Mouse (Mus musculus) T-helper 1 cell (primary cell): ENCODE data around the gene 4933424G06Rik.

Experiments
- in situ Hi-C: fragments of 300-600 bp; cut with MboI, MseI; formaldehyde crosslinking; loops from one replicate; pipeline ENCODE4 v1.15.1; 2025; ENCODE audit warnings: high pct_unique_total_duplicates

4933424G06Rik gene

DNA sequence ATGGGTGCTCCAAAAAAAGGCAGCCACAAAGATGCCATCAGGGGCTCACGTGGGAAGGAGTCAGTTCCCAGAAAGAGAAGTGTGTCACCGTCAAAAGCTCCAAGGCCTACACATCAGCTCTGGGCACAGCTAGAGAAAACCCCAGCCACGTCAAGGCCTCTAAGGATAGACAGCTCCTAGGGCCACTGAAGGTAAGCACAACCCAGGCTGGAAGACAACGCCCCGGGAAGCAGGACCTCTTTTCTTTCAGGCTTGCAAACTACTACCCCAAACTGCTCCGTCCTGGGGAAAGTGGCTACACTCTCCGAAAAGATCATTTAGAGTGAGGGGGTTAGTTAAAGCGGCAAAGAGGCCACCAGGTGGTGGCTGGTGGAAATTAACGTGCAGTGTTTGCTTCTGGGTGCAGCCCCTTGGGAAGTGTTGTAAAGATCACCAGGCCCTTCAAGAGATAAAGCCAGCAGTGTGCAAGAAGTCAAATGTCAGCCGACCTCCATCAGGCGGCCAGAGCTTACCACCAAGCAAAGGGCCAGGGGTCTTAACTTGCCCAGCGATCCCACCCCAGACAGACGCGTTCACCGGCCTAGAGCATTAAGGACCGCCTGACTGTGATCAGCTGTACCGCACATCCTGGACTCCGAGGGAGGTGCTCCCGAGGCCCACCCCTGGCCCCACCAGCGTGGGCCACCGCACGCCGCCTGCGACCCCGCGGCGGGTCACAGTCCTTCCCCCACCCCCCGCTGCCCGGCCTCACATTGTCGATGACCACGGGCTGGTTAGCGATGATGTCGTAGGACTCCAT, 695 bp upstream of the 4933424G06Rik start:
- in situ Hi-C loops, result no loop called here

DNA sequence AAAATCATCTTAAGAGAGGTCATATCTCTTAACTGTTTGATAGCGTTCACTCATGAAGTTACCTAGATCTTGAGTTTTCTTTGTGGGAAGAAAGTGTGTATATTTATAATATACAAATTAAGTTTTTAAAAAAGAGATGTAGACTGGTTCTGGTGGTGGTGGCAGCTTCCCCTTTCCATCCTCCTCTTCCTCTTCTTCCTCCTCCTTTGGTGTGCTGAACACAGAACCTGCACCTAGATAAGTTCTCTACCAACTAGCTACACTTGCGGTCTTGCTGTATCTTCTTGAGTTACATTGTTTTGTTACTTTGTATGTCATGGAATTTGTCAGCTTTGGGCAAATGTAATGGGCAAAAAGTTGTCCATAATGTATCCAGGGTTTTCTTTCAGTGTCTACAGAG, 1.2 kb downstream of the 4933424G06Rik start:
- in situ Hi-C loops, result no loop called here

DNA sequence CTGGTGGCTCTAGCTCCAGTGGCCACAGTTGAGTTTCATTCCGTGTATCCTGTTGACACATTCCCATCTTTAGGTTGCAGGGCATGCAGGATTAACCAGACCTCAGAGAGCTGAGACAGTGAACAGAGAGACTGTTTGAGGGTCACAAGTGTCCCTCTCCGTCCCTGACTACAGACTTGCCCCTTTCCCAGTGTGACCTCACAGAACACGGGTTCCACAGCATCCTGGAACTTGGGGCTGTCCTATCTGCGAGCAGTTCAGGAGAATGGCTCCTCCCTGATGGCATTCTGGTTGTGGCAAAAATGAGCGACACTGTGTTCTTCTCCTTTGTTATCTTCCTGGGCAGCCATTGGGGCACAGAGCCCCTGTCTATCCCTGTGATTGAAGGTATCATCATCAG, 4.4 kb downstream of the 4933424G06Rik start, which contains the start of gene Actr1b:
Actr1b (minus strand) TSS at position 112 of the 400 bp plus-strand sequence.
- in situ Hi-C loops, result no loop called here

DNA sequence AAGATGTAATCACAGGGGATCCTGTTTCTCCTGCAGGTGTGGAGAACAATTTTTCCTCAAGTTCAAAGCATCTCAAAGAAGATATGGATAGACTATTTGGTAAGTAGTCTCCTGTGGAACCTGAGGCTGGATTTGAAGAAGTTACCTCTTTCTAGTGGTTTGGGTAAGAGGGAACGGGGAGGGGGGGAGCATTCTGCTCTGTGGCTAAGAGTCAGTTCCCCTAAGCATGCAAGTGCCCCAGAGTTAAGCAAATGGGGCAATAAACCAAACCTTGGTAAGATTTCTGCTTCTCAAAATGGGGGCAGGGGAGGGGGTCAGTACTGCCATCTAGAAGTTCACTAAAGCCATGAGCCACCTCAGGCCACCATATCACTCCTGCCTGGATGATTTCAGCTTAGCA, 8.8 kb downstream of the 4933424G06Rik start:
- in situ Hi-C loops, result no loop called here

DNA sequence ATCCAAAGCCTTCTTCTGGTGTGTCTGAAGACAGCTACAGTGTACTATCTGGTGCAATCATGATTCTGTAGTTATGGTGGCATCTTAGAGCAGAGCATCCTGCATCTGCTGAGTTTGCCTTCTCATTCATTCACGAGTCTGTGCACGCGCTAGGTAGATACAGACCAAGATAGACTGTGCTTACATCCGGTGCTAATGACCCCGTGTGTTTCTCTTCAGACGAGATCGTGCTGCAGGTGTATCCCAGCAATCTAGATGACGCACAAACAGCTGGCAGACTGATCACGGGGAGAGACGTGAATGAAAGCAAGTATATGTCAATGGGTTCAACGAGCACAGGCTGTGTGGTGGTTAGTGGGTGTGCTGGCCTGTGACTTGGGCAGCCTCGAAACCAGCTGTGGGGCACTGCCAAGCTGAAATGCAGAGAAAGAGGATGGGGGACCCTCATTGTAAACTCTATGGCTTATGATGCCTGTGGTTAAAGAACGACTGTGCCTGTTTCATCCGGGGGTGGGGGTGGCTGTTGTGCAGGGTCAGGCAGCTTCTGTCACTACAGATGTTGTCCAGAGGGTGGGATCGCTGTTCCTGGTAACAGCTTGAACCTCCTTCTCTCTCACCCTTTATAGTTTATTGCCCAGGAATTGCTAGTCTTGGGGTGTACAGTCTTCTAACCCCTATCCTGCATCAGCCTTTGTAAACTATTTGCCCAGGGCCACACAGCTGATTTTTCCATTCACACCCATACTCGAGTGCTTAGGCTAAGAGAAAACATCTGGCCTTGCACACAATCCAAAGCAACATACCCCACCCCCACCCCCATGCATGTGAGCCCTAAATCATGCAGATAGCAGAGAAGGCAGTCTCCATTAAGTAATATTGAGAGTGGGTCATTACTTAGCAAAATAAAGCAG, 13.5 kb downstream of the 4933424G06Rik start:
- in situ Hi-C loops, result no loop called here

DNA sequence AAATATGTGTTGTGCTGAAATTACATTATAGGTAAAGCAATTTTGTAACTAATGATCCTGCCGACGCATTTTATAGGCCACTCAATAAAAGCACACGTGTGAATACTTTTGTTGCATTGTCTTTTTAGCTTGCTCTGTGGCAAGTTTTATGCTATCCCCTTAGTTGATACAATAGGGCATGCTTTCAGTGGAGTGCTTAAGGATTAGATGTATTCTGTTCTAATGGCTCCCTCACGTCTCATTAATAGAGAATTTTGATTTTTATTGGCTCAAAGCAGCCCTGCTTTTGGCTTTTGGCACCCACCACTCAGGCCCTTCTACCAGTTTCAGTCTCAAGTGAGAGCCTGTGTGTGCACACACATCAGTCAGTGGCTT, 14.1 kb downstream of the 4933424G06Rik start:
- in situ Hi-C loops, result no loop called here

DNA sequence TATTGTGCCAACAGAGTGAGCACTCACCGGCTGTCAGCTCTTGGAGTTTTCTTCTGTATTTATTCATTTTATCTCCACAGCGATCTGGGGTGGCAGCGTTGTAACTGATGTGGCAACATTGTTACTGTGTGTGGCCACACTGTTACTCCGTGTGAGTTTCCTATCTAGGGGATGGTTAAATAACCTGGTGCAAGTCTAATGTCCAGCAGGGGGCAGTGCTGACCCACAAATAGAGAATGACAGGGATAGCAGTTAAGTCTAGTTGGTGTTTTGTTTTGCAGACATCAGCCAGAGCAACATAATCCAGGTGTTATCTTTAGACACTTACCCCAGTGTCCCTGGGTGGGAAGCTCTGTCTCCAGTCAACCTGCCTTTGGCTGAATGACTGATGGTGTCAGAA, 27.4 kb downstream of the 4933424G06Rik start:
- in situ Hi-C loops, result loop anchor here (10.0 kb wide), 1 partner anchor 48 kb away; no protein-coding TSS in a partner anchor

DNA sequence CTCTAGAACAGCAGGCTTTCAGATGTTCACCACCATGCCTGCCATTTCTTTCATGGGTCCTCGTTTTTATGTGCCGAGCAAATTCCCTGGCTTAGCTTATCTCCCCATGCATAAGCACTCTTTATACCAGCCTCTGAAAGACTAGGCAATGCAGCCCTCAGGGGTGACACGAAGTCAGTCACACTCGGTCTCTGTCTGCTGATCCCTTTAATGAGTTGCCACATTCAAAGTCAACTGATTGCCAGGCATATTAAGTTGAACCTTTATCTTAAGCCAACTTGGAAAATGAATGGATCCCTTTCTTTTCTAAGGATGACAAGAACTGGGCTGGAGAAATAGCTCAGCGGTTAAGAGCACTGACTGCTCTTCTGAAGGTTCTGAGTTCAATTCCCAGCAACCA, 29.3 kb downstream of the 4933424G06Rik start:
- in situ Hi-C loops, result loop anchor here (10.0 kb wide), 1 partner anchor 46 kb away; no protein-coding TSS in a partner anchor

DNA sequence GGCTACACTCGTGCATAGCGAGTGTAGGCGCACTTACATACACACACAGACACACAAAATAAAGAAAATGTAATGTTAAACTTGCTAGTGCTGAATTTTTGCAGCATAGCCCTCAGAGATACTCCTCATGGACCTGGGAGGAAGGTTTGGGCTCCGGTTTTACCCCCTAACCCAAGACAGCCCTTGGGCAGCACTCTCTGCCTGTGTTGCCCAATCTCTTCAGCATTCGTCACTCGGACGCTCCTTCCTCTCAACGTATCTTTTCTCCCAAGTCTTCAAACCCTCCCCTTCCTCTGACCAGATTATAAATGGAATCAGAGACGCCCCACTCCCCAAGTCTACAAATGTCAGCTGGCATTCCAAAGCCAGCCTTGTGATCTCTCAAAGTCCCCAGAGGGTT, 33.1 kb downstream of the 4933424G06Rik start:
- in situ Hi-C loops, result no loop called here

DNA sequence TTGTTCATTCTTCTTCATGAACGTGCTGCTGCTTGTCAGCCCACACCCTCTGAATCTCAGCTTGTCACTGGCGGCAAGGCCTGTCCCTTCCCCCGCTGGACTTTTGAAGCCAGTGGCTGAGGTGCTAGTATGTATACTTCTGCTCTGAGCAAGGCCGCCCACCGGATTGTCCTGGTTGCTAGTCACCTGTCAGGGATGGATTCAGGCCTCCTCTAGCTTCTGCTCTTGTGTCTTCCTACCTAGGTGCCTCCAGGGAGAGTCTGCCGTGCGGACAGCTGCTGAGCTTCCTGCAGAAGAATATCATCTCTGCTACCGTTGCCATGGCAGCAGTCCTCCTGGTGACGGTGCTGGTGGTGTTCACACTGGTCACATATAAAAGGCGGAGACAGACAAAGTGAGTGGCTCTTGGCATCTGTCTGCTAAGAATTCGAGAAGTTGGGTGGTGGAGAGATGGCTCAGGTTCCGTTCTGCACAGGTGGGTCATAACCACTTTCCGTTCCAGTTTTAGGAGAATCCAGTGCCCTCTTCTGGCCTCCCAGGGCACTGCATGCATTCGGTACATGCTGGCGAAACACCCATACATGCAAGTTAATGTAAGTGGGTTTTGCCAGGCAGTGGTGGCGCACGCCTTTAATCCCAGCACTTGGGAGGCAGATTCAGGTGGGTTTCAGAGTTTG, 34.5 kb downstream of the 4933424G06Rik start:
- in situ Hi-C loops, result no loop called here

DNA sequence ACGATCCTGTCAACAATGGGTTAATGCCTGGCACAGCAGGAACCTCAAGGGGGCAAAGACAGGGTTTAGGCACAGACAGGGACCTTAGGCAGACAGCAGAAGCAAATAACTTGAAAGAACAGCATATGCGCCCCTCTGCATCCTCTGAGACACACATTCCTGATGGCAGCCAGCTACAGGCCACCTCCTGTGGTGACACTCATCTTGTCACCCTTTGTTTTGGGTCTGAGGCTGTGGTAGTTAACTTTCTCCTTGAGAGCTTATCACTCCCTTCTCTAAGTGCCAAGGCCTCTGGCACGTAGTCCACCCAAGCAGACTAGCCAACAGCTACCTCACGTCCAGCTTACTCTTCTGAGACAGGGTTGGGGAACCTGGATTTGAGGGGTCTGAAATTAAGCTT, 35.7 kb downstream of the 4933424G06Rik start:
- in situ Hi-C loops, result no loop called here

DNA sequence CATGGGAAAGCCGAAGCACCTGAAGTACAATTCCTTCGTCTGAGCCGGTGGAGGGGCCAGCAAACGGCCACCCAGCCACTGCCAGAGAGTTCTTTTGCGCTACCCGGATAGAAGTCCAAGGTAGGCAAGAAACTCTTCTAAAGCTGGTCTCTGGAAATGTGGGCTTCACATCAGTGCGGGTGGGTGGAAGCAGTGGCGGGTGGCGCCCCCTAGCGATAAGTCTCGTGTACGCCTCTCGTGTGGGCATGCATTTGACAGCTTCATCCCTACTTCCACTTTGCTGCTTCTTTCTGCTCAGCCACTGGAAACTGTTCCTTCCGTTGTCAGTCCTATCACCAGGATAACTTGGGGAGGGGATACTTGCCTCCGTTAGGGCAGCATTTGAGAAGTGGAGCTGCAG, 36.5 kb downstream of the 4933424G06Rik start:
- in situ Hi-C loops, result no loop called here

DNA sequence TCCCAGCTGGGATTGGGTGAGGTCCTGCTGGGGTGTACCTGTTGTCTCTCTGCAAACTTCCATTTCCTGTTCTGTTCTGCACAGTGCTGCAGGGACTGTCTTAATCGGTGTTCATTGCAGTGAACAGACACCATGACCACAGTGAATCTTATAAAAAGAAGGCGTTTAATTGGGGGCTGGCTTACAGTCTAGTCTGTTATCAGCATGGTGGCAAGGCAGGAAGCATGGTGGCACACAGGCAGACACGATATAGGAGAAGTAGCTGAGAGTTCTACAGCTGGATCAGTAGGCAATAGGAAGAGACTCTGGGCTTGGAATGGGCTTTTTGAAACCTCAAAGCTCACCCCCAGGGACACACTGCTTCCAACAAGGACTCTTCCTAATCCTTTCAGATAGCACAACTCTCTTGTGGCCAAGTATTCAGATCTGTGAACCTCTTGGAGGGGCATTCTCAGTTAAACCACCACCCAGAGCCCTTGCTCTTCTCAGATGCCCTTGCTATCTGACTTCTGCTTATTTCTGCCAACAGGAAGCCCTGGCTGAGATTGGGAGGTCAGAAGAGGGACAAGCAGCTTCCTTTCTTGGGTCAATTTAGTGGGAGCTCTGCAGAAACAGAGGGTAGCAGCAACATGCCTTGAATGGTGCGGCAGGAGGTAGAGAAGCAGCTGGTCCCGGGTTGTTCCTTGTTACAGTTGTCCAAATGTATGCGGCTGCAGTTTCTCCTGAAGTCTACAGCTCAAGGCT, 44.2 kb downstream of the 4933424G06Rik start:
- in situ Hi-C loops, result no loop called here

DNA sequence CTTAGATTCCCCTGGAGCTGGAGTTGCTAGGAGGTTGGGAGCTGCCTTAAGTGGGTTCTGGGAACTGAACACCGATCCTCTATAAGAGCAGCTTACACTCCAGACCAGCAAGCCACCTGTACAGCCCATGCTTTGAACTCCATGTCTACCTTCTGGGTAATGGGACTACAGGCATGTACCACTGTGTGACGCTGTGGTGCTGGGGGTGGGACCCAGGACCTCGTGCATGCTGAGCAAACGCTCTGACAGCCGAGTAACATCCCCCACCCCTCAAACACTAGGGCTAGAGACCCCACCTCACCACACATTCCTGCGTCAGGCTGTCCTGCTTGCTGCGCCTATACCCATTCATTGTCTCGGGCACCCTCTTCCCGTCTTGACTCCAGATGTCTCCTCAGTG, 48.6 kb downstream of the 4933424G06Rik start:
- in situ Hi-C loops, result no loop called here

DNA sequence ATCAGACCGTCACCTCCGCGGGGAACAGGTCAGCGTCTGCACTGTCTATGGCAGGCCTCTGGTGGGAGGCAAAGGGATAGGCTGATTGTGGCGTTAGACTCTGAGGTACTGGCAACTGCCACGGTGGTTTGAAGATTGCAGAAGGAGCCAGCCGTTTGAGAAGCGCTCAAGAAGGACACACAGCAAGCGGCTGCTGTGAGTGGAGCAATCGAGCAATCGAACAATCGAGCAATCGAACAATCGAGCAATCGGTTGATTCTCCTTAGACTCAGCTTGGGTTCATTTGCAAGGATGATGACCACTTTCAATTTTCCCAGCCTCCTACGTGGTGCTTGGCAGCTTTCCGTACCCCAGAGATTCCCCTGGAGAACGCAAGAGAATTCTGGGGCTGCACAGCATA, 49.1 kb downstream of the 4933424G06Rik start:
- in situ Hi-C loops, result no loop called here

DNA sequence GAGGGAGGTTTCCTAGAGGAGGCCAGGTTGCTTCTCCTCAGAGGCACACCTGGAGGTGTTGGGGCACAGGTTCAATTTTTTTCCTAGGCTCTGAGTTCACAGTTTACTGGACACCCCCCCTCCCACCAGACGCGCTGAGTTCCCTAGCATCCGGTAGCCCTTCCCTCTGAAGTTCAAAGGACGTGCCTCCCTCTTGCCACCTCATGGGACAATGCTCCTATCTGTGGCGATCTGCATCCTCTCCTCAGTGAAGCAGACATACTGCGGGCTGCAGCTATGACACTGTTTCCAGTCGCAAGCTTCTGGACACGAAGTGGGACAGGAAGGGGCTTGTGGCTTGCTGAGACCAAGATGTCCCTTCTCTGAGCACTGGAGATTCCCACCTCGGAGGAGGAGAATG, 50.5 kb downstream of the 4933424G06Rik start:
- in situ Hi-C loops, result no loop called here

DNA sequence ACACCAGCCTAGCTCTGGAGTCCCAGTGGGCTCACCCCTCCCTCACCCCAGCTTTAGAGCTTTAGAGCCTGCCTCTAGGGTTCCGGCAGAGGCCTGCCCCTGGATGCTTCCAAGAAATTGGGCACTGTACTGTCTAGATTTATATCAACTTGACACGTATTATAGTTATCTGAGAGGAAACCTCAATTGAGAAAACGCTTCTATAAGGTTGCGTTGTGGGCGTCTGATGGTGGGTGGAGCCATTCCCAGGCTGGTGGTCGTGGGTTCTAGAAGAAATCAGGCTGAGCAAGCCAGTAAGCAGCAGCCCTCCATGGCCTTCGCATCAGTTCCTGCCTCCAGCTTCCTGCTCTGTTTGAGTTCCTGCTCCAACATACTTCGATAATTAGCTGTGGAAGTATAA, 51.1 kb downstream of the 4933424G06Rik start:
- in situ Hi-C loops, result no loop called here

DNA sequence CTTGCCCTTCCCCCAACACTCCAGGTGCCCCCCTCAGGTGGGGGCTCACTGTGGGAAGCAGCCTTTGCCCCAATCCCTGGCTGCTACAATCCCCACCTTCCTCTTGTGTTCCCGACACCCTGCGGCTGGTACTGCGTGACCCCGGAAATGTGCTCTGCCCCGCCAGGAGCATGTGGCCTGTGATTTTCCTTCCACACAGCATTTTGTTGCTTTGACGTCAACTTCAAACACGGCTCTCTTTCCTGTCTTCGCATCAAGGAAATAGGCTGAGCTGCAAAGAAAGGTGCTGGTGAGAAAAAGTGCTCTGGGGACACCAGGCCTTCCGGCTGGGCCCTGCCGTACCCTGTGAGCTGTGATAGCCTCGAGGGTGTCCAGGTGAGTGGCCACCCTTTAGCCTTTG, 51.6 kb downstream of the 4933424G06Rik start, which contains the start of gene Zap70:
Zap70 (plus strand) TSS at position 231 of the 400 bp plus-strand sequence.
- in situ Hi-C loops, result no loop called here

DNA sequence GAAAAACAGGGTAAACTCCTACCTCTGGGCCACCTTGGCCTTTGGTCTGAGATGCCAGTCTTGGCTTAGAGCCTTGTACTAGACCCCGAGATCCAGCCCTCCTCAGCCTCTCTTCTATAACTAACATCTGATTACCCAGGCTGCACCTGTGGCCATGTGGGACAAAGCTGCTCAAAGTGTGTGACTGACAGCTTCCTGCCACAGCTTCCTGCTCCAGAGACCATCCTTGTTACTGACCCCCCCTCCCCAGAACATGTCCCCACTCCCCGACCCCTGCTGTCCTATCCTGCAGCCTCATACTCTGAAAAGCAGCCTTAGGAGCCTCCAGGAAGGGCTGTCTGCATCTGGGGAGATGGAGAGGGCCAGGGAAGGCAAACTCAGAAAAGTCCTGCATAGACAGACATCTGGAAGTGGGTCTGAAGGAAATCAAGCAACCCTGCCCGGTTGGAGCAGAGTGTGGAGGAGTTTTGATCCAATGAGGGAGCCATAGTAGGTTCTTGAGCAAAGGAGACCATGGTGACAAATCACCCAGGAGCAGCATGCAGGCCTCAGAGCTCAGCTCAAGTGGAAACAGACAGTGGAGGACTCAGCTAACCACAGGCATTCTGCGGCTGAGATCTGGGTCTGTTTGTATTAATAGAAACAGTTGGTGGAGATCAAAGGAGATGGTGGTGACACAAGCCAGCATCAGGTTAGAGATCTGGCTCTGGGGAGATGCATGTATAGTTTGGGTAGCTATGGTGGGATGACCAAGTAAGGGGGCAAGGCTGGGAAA, 56.7 kb downstream of the 4933424G06Rik start:
- in situ Hi-C loops, result no loop called here

DNA sequence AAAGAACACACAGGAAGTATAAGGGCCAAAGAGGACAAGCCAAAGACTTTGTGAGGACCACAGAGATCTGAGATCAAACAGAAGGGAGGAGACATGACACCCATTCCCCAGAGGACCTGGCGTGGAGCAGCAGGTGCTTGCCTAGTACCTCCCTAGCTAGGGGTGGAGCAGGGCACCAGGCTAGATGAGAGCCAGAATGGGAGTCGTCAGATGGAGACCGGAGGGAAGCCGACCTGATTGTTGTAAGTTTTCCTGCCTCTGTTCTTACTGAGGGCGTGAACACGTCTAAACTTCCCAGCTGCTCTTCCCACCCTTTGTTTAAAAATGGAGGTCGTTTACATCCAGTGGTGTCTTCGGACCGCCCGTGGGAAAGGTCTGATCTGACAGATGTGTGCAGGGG, 57.4 kb downstream of the 4933424G06Rik start:
- in situ Hi-C loops, result no loop called here
